Mouse (Mus musculus) ES-Bruce4 (cell line): ENCODE data around the gene Uhrf2. TPM values are rescaled to one million over a fixed set of nuclear protein-coding genes. Genes with fewer than 3 reads are reported as not detected.
A peak's percentile ranks its signal among the peaks of the same experiment; 100 is the strongest.

Experiments
- H3K27ac ChIP-seq: 2 replicates; pipeline ENCODE4 v1.5.1; 2012; ENCODE audit warnings: low read length, inconsistent platforms; ENCODE audit not compliant: insufficient read depth
- H3K27me3 ChIP-seq: 2 replicates; pipeline ENCODE4 v1.6.1; 2012; ENCODE audit warnings: mild to moderate bottlenecking, low read length, inconsistent platforms; ENCODE audit not compliant: control insufficient read depth, poor library complexity, insufficient read depth, severe bottlenecking
- H3K36me3 ChIP-seq: 2 replicates; pipeline ENCODE4 v1.6.1; 2012; ENCODE audit warnings: inconsistent platforms, mild to moderate bottlenecking, low read length, moderate library complexity; ENCODE audit not compliant: control insufficient read depth, poor library complexity, insufficient read depth, severe bottlenecking
- H3K4me1 ChIP-seq: one replicate; pipeline ENCODE4 v1.8.1; 2011; ENCODE audit warnings: low read length; ENCODE audit not compliant: control insufficient read depth, insufficient read depth
- H3K4me3 ChIP-seq: 2 replicates; pipeline ENCODE4 v1.5.1; 2011; ENCODE audit warnings: low read depth, mild to moderate bottlenecking, low read length
- H3K9ac ChIP-seq: 2 replicates; pipeline ENCODE4 v1.6.1; 2012; ENCODE audit warnings: low read depth, mild to moderate bottlenecking, inconsistent platforms; ENCODE audit not compliant: poor library complexity, severe bottlenecking
- H3K9me3 ChIP-seq: replicated peaks from 2 replicates; pipeline ENCODE4 v1.6.1; 2012; ENCODE audit warnings: mild to moderate bottlenecking, low read length, inconsistent platforms; ENCODE audit not compliant: control insufficient read depth, poor library complexity, insufficient read depth, severe bottlenecking
- CTCF ChIP-seq: IDR thresholded peaks from one replicate; pipeline ENCODE4 v1.8.1; 2011; ENCODE audit warnings: low read depth, low read length
- EP300 ChIP-seq: IDR thresholded peaks from 2 replicates; pipeline ENCODE4 v1.6.1; 2011; ENCODE audit warnings: low read depth, low read length; ENCODE audit not compliant: insufficient read depth
- POLR2A ChIP-seq: IDR thresholded peaks from one replicate; pipeline ENCODE4 v1.8.1; 2011; ENCODE audit warnings: low read length; ENCODE audit not compliant: insufficient read depth
- polyA plus RNA-seq: library from polyadenylated mRNA; stranded (reverse); fragments of >200 nt; gene quantifications from 2 replicates; pipeline ENCODE4 v1.2.4, GENCODE M21; 2011; ENCODE audit warnings: low read depth; ENCODE audit not compliant: missing spikeins, insufficient read depth, insufficient read length

The Uhrf2 gene
- polyA plus RNA-seq, 1 experiment, result 107 TPM

- Histone ChIP-seq H3K27ac (no peak overlapping the region), H3K4me3 (no peak overlapping the region), H3K4me1 (peaks cover 2% of the 10 kb centered on the region), H3K27me3 (peaks cover 9% of the 10 kb centered on the region), H3K9ac (no peak overlapping the region), H3K36me3 (no peaks in the 10 kb centered on the region), H3K9me3 (no peaks in the 10 kb centered on the region)
- TF ChIP-seq EP300 (no peak), POLR2A (no peak), CTCF (no peak)
Measured at GRCm38 (mm10) chr19:30029002-30029710, 1.2 kb upstream of the Uhrf2 start.

- TF ChIP-seq EP300 (no peak), CTCF (no peak), POLR2A (no peak)
- peaks cover 7% of the 10 kb centered on the region for H3K27me3 ChIP-seq
- H3K4me1 ChIP-seq, result peaks cover 2% of the 10 kb centered on the region
- peak overlapping the region; percentile 100 for H3K4me3 ChIP-seq
- no peaks in the 10 kb centered on the region for H3K36me3 ChIP-seq
- H3K27ac ChIP-seq, result no peak overlapping the region
- peak overlapping the region; percentile 97 for H3K9ac ChIP-seq
- H3K9me3 ChIP-seq, result no peaks in the 10 kb centered on the region
Measured at GRCm38 (mm10) chr19:30030636-30031467, 539 bp downstream of the Uhrf2 start.

GRCm38 (mm10) chr19:30031468-30031931, 1.2 kb downstream of the Uhrf2 start:
- Histone ChIP-seq H3K27me3 (peaks cover 7% of the 10 kb centered on the region), H3K27ac (no peak overlapping the region), H3K4me1 (peaks cover 2% of the 10 kb centered on the region), H3K4me3 (peak overlapping the region; percentile 100), H3K9me3 (no peaks in the 10 kb centered on the region), H3K36me3 (no peaks in the 10 kb centered on the region), H3K9ac (peak overlapping the region; percentile 97)
- TF ChIP-seq CTCF (no peak), POLR2A (no peak), EP300 (no peak)

- Histone ChIP-seq H3K9me3 (no peaks in the 10 kb centered on the region), H3K27me3 (peaks cover 4% of the 10 kb centered on the region; the same call in 1 of the 2 replicates), H3K4me1 (peaks cover 2% of the 10 kb centered on the region), H3K4me3 (no peak overlapping the region), H3K9ac (0 out of 2 replicates have a peak overlapping the region, but pooled peaks have one; percentile 97), H3K27ac (no peak overlapping the region), H3K36me3 (no peaks in the 10 kb centered on the region)
- TF ChIP-seq CTCF, result no peak
- no peak for TF ChIP-seq POLR2A
- no peak for TF ChIP-seq EP300
Measured at GRCm38 (mm10) chr19:30032206-30032605, 1.9 kb downstream of the Uhrf2 start.

- Histone ChIP-seq H3K27ac (no peak overlapping the region), H3K36me3 (no peaks in the 10 kb centered on the region), H3K9me3 (no peaks in the 10 kb centered on the region), H3K27me3 (peaks cover 4% of the 10 kb centered on the region; the same call in 1 of the 2 replicates), H3K9ac (no peak overlapping the region), H3K4me3 (no peak overlapping the region), H3K4me1 (no peaks in the 10 kb centered on the region)
- no peak for TF ChIP-seq CTCF
- no peak for TF ChIP-seq EP300
- no peak for TF ChIP-seq POLR2A
Measured at GRCm38 (mm10) chr19:30035361-30035760, 5.0 kb downstream of the Uhrf2 start.

GRCm38 (mm10) chr19:30043691-30044090, 13.4 kb downstream of the Uhrf2 start:
- no peaks in the 10 kb centered on the region for H3K27me3 ChIP-seq
- no peak overlapping the region for H3K27ac ChIP-seq
- no peak overlapping the region for H3K4me3 ChIP-seq
- no peaks in the 10 kb centered on the region for H3K9me3 ChIP-seq
- no peaks in the 10 kb centered on the region for H3K36me3 ChIP-seq
- TF ChIP-seq CTCF (no peak), EP300 (no peak)
- no peaks in the 10 kb centered on the region for H3K4me1 ChIP-seq
- no peak overlapping the region for H3K9ac ChIP-seq
